Mouse (Mus musculus): ENCODE measurements at regions not wholly inside any gene's neighbourhood (a gene's known extent, or its start where the extent isn't known, plus 50 kb on each side); places are given as distances from the start of the nearest gene placed in this dataset.
A peak's percentile ranks its signal among the peaks of the same experiment; 100 is the strongest.

GRCm38 (mm10) chr9:27557886-27558285, 161.3 kb downstream of the Spata19 start:
- DNase-seq = no peak

- no peak for DNase-seq
These were observed 161.7 kb downstream of the Spata19 start for GRCm38 (mm10) chr9:27558286-27558685.

- DNase-seq = no peak
These were observed 171.9 kb downstream of the Spata19 start for GRCm38 (mm10) chr9:27568372-27569053.

- DNase-seq = no peak
These were observed 172.4 kb downstream of the Spata19 start for GRCm38 (mm10) chr9:27569054-27569387.

GRCm38 (mm10) chr9:27617096-27617839, 173.3 kb upstream of the Opcml start:
- DNase-seq = no peak

GRCm38 (mm10) chr9:27634901-27635300, 155.7 kb upstream of the Opcml start:
- DNase-seq = peak; percentile 44

- DNase-seq = no peak
These were observed 150.0 kb upstream of the Opcml start for GRCm38 (mm10) chr9:27640611-27641010.

GRCm38 (mm10) chr9:27643312-27643711, 147.3 kb upstream of the Opcml start:
- DNase-seq = no peak

- DNase-seq = no peak
These were observed 146.7 kb upstream of the Opcml start for GRCm38 (mm10) chr9:27643916-27644315.

GRCm38 (mm10) chr9:27645435-27645834, 145.1 kb upstream of the Opcml start:
- no peak for DNase-seq

- no peak for DNase-seq
These were observed 144.5 kb upstream of the Opcml start for GRCm38 (mm10) chr9:27646100-27646499.

- DNase-seq = no peak
These were observed 143.6 kb upstream of the Opcml start for GRCm38 (mm10) chr9:27646956-27647355.

GRCm38 (mm10) chr9:27658001-27658400, 132.6 kb upstream of the Opcml start:
- DNase-seq = no peak

- no peak for DNase-seq
These were observed 128.9 kb upstream of the Opcml start for GRCm38 (mm10) chr9:27661431-27662300.

- DNase-seq = no peak
These were observed 127.3 kb upstream of the Opcml start for GRCm38 (mm10) chr9:27663230-27663629.

- DNase-seq = peak; percentile 58
These were observed 124.9 kb upstream of the Opcml start for GRCm38 (mm10) chr9:27665659-27666058.

- DNase-seq = peak; percentile 49
These were observed 120.4 kb upstream of the Opcml start for GRCm38 (mm10) chr9:27670032-27670740.

GRCm38 (mm10) chr9:27685325-27685724, 105.2 kb upstream of the Opcml start:
- DNase-seq = no peak

- DNase-seq = no peak
These were observed 99.0 kb upstream of the Opcml start for GRCm38 (mm10) chr9:27691616-27692015.

- no peak for DNase-seq
These were observed 97.8 kb upstream of the Opcml start for GRCm38 (mm10) chr9:27692751-27693150.

GRCm38 (mm10) chr9:27694805-27695593, 95.6 kb upstream of the Opcml start:
- no peak for DNase-seq

GRCm38 (mm10) chr9:27701559-27701958, 89.0 kb upstream of the Opcml start:
- DNase-seq = no peak
